Mouse (Mus musculus): Measurements from ENCODE around the gene Col4a3bp.

DNA sequence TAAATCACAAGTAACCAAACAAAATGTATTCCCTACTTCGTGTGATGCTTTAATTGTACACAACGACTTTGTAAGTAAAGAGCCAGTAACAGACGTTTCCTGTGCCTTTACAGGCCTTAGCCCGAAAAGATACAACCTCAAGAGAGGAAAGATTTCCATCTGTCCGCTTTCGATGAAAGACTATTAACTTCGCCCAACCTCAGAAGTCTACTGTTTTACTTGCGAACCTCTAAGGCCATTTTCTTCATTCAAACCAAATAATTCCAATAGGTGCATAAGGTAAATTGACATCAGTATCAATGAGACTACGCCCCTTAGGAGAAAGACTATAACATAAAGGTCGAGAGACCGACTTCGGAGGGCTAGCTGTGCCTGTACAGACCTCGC lies 127.6 kb downstream of the Col4a3bp start:
- no peak for TF ChIP-seq CTCF (IDR thresholded peaks at IDR 0.05; ENCODE audit: control insufficient read depth, insufficient read depth, low read length)
- TF ChIP-seq POLR2A (IDR thresholded peaks at IDR 0.05; ENCODE audit: borderline replicate concordance, control insufficient read depth, low read depth, low read length): no peak

Data from bone marrow, adult 2 months (tissue).